2 mouse cellular contexts compared by ENCODE assay signal in genomic region chr3:66981101-66981661, GRCm38 (mm10).
TF ChIP-seq lines count a peak whose summit lies in the region.

Gene Rsrc1 (plus strand): TSS chr3:66981390.

TF ChIP-seq in C2C12, 6 proteins besides CTCF, POLR2A, EP300 and RAD21 (continued from another document):
- TF ChIP-seq CEBPB (IDR thresholded peaks at IDR 0.05; ENCODE audit: low read depth) (no peak), FOSL1 (IDR thresholded peaks at IDR 0.05; ENCODE audit: insufficient read depth, low read length, poor library complexity, severe bottlenecking) (no peak), MYOD1 (IDR thresholded peaks at IDR 0.05; ENCODE audit: control insufficient read depth, insufficient read length, low read depth) (no peak), MYOG (IDR thresholded peaks at IDR 0.05; ENCODE audit: control insufficient read depth, extremely low read depth, insufficient read length) (no peak)

TF ChIP-seq in MEL, 35 proteins besides CTCF, POLR2A, EP300 and RAD21 (continued from another document):
- TF ChIP-seq TCF12 (IDR thresholded peaks at IDR 0.05; ENCODE audit: low read depth, low read length): 0 out of 2 replicates have a peak, but pooled peaks have one; percentile 31
- TF ChIP-seq POLR2AphosphoS5 (IDR thresholded peaks at IDR 0.05; ENCODE audit: borderline replicate concordance, low read depth, low read length): no peak
- TF ChIP-seq ZKSCAN1 (IDR thresholded peaks at IDR 0.05; ENCODE audit: low read depth, low read length): no peak
- no peak for TF ChIP-seq MAX (IDR thresholded peaks at IDR 0.05; ENCODE audit: low read length)
- no peak for TF ChIP-seq NRF1 (IDR thresholded peaks at IDR 0.05; ENCODE audit: insufficient read depth, low read depth, low read length, poor library complexity, severe bottlenecking)
- TF ChIP-seq KAT2A (conservative IDR thresholded peaks at IDR 0.05; ENCODE audit: low read depth, low read length): no peak
- TF ChIP-seq CHD1 (IDR thresholded peaks at IDR 0.05; ENCODE audit: low read depth, low read length): 0 out of 2 replicates have a peak, but pooled peaks have one; percentile 8
- TF ChIP-seq MAZ (IDR thresholded peaks at IDR 0.05; ENCODE audit: low read depth, low read length): no peak
- no peak for TF ChIP-seq TAL1 (IDR thresholded peaks at IDR 0.05; ENCODE audit: low read length)
- no peak for TF ChIP-seq CHD2 (IDR thresholded peaks at IDR 0.05; ENCODE audit: low read length)
- TF ChIP-seq NELFE (IDR thresholded peaks at IDR 0.05; ENCODE audit: low read depth, low read length): no peak
- TF ChIP-seq USF1 (IDR thresholded peaks at IDR 0.05; ENCODE audit: low read depth, low read length): no peak
- TF ChIP-seq UBTF (IDR thresholded peaks at IDR 0.05; ENCODE audit: borderline replicate concordance, insufficient read depth, low read depth, low read length): peak; percentile 94; the same call in 1 of the 2 replicates
- TF ChIP-seq MEF2A (IDR thresholded peaks at IDR 0.05; ENCODE audit: extremely low read depth, insufficient replicate concordance, low read depth, low read length, poor library complexity, severe bottlenecking): no peak
- no peak for TF ChIP-seq ETS1 (IDR thresholded peaks at IDR 0.05; ENCODE audit: low read depth, low read length)
- TF ChIP-seq GATA1 (IDR thresholded peaks at IDR 0.05; ENCODE audit: low read depth, low read length): no peak
- no peak for TF ChIP-seq ZNF384 (IDR thresholded peaks at IDR 0.05; ENCODE audit: low read depth, low read length)
- TF ChIP-seq ELF1 (IDR thresholded peaks at IDR 0.05; ENCODE audit: low read depth, low read length): no peak
